Mouse (Mus musculus): Measurements from ENCODE around the gene Naa11.

DNA sequence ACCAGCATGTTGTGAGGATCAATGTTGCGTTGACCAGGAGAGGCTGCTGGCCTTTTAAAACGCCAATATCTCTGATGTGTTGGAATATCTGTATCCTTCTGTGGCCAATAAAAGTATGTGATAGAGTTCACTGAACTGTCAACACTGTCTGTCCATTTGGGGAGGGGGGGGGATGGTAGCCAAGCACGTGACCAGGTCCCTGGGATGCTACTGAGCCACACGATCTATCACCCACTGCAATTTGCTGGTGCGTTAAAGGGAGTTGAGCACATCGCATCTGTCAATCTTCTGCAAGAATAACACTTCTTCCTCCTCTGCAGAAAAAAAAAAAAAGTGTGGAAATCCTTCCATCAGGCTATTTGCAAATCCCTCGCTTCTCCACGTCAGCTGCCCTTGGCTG lies 43.9 kb downstream of the Naa11 start:
- TF ChIP-seq CTCF (IDR thresholded peaks at IDR 0.05; ENCODE audit: extremely low read depth, insufficient read depth, low read length) (no peak), POLR2A (IDR thresholded peaks at IDR 0.05; ENCODE audit: extremely low read depth, insufficient read depth, low read length) (no peak)

All from cortical plate, adult 2 months (tissue).